Mouse (Mus musculus) liver, embryonic 14 days (tissue): Measurements from ENCODE around the gene Acad12. TPM values are rescaled to one million over a fixed set of nuclear protein-coding genes. Genes with fewer than 3 reads are reported as not detected.

ENCODE experiments used
- polyA plus RNA-seq: library from polyadenylated mRNA; depleted of rRNA; stranded (reverse); fragments of >200 nt; gene quantifications from 2 replicates; pipeline ENCODE4 v1.2.3, GENCODE M21; 2012; rRNA removed

Gene Acad12
- polyA plus RNA-seq = 0.75 and 1.2 TPM in 2 replicates

GRCm38 (mm10) chr5:121618592-121619513 is at the start of gene Acad12:
Gene Acad12 (minus strand): TSS chr5:121618938.

GRCm38 (mm10) chr5:121660059-121660896 is 41.5 kb upstream of the Acad12 start, which contains the start of the genes Acad10 and Brap:
Gene Acad10 (minus strand): TSS chr5:121660514.
Gene Brap (plus strand): TSS chr5:121660563.

DNA sequence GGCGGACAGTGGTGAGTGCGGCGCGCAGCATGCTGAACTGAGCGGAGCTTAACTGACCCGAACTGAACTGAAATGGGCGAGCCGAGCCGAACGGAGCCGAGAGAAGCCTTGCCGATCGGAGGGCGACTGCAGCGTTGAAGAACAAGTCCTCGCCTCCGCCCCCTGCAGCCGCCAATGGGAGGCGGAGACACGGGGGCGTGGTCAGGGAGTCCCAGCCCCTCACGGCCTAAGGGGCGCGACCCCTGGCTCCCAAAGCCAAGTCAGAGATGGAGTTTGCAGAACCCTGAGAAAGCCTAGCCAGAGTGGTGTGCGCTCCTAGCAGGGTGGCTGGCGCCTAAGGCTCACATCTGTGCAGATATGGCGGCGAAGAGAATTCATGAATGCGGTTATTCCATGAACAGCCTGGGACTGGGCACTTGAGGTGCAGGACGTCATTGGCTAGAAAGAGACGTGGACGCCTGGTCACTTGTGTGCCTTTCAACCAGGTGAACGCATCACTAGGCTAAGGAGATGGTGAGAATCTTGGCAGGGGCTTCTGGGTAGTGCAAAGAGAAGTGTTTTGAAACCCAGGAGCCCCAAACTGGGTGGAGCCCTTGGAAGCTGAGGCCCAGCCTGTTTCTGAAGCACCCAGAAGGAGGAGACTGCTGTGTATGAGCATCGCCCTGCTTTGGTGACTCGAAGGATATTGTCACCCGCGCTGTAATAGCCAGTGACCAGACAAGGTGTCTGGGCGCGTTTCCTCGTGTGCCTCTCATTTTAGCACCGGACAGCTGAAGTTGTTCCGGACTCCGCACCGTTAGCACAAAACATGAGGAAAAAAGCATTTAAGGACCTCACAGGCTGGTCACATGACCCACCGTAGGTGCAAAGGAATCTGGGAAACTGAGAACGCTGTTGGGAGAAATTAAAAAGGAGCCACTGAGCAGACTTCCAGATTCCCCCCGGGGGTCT is 25.0 kb downstream of the Acad12 start, which contains the start of gene Aldh2:
Gene Aldh2, minus strand, starts transcription at position 374 of the 951 bp plus-strand sequence.

Other genes starting within 250 kb of the Acad12 start
- gene Trafd1, start 233.3 kb downstream of the Acad12 start, polyA plus RNA-seq = 18.3 and 21.0 TPM in 2 replicates
- gene Naa25, start 221.0 kb downstream of the Acad12 start, polyA plus RNA-seq = 9.0 and 10.4 TPM in 2 replicates
- gene Tmem116, start 167.0 kb downstream of the Acad12 start, polyA plus RNA-seq = 0.63 TPM in 2 replicates
- 71.5 and 73.7 TPM in 2 replicates for gene Erp29, start 166.4 kb downstream of the Acad12 start, polyA plus RNA-seq
- gene Adam1b, start 115.5 kb downstream of the Acad12 start, polyA plus RNA-seq = not detected in 2 replicates
- gene Adam1a, start 73.5 kb downstream of the Acad12 start, polyA plus RNA-seq = 1.7 and 1.9 TPM in 2 replicates
- gene Gm42878, start 73.5 kb downstream of the Acad12 start, polyA plus RNA-seq = 0.03 and 0.16 TPM in 2 replicates
- 47.6 and 51.3 TPM in 2 replicates for gene Mapkapk5, start 73.0 kb downstream of the Acad12 start, polyA plus RNA-seq
- gene Aldh2, start 25.1 kb downstream of the Acad12 start, polyA plus RNA-seq = 150 and 155 TPM in 2 replicates
- gene Acad10, start 41.6 kb upstream of the Acad12 start, polyA plus RNA-seq = 1.4 and 1.7 TPM in 2 replicates
- gene Brap, start 41.6 kb upstream of the Acad12 start, polyA plus RNA-seq = 12.3 and 13.2 TPM in 2 replicates
- 20.8 and 24.5 TPM in 2 replicates for gene Atxn2, start 92.4 kb upstream of the Acad12 start, polyA plus RNA-seq
- 6.5 and 7.5 TPM in 2 replicates for gene Sh2b3, start 218.7 kb upstream of the Acad12 start, polyA plus RNA-seq
- gene Pheta1, start 230.0 kb upstream of the Acad12 start, polyA plus RNA-seq = 2.3 and 2.4 TPM in 2 replicates